In the genomic region with DNA sequence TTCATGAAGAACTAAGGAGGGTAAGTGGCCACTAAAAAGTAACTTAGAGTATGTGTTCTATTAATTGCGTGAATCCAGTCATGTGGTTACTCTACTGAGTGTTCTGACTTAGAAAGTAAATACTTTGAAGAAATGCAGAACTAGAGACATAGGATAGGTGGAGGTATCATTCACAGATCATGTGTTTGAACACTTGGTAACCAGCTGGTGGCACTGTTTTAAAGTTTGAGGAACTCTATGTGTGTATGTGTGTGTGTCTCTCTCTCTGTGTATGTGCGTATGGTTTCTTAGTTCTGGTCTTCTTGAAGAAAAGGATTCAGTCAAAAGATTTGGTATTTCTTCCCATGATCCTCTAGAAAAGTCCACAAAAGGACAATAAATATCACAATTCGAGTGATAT, we compare ENCODE assay signal across 27 mouse cellular contexts. TPM values are rescaled to one million over a fixed set of nuclear protein-coding genes. Genes with fewer than 3 reads are reported as not detected.
DNase-seq lines count a peak whose midpoint lies in the region; ATAC-seq and TF ChIP-seq lines count a peak whose summit lies in the region.
"Had no signal": no experiment of that assay in that cellular context is flagged by ENCODE, and none has a peak within 500 bp of the region (broad histone marks: within the 10 kb centered on the region; RNA-seq: fewer than 3 reads in every experiment).

No protein-coding gene starts in this region.

- no peak overlapping the region for H3K4me3 ChIP-seq in lung, postnatal 0 days (ENCODE audit: low read depth, low read length)
- H3K4me3 ChIP-seq in hindbrain, embryonic 10.5 days: no peak overlapping the region
- H3K4me3 ChIP-seq: hindbrain, embryonic 13.5 days had no signal

- H3K27ac ChIP-seq in lung, postnatal 0 days (ENCODE audit: low read length): no peak overlapping the region
- no peak overlapping the region for H3K27ac ChIP-seq in hindbrain, embryonic 10.5 days
- H3K27ac ChIP-seq: hindbrain, embryonic 13.5 days; macrophage had no signal

- TF ChIP-seq CTCF in lung, postnatal 0 days (IDR thresholded peaks at IDR 0.05): peak; percentile 38

- no peaks in the 10 kb centered on the region for H3K4me1 ChIP-seq in lung, postnatal 0 days (ENCODE audit: insufficient read depth, low read depth, low read length)
- 0 out of 2 replicates have a peak, but pooled peaks cover 2% of the 10 kb centered on the region for H3K4me1 ChIP-seq in hindbrain, embryonic 10.5 days (replicated peaks)
- H3K4me1 ChIP-seq: hindbrain, embryonic 13.5 days had no signal

- no peaks in the 10 kb centered on the region for H3K27me3 ChIP-seq in lung, postnatal 0 days (replicated peaks; ENCODE audit: insufficient read depth, low read length)
- H3K27me3 ChIP-seq in hindbrain, embryonic 10.5 days (ENCODE audit: insufficient read depth, poor library complexity, severe bottlenecking): no peaks in the 10 kb centered on the region
- H3K27me3 ChIP-seq: hindbrain, embryonic 13.5 days had no signal

- intact Hi-C loops in heart, postnatal 25 days (cut with DNase I): no loop called here

- H3K9ac ChIP-seq in lung, postnatal 0 days (replicated peaks; ENCODE audit: low read depth): no peak overlapping the region
- H3K9ac ChIP-seq: hindbrain, embryonic 13.5 days had no signal

- peak; percentile 74 for DNase-seq in heart, adult 11 months
- no peak for DNase-seq in heart, postnatal 25 days (ENCODE audit: low spot score)
- DNase-seq in lung, postnatal 0 days (ENCODE audit: low spot score): no peak
- DNase-seq in lung, postnatal 25 days (ENCODE audit: low spot score): no peak
- no peak for DNase-seq in cerebellum, postnatal 4 days (ENCODE audit: low spot score in 2 of 2)
- no peak for DNase-seq in spleen, postnatal 4 days (ENCODE audit: low spot score in 2 of 2)
- DNase-seq in hindbrain, embryonic 10.5 days (ENCODE audit: low spot score): no peak
- DNase-seq: adrenal gland, adult 2 months; cerebellum, postnatal 10 days; kidney, adult 11 months; kidney, postnatal 14 days; lung, adult 2 months; midbrain, embryonic 14.5 days; thymus, postnatal 4 days had no signal

- no peak for ATAC-seq in lung, postnatal 0 days
- peak; percentile 79 for ATAC-seq in megakaryocyte, adult 5-6 weeks (ENCODE audit: poor library complexity, severe bottlenecking)
- ATAC-seq: forebrain, embryonic 14.5 days had no signal

- no peak overlapping the region for H3K4me2 ChIP-seq in lung, postnatal 0 days (replicated peaks; ENCODE audit: low read depth, low read length)
- H3K4me2 ChIP-seq: hindbrain, embryonic 13.5 days had no signal

- no peaks in the 10 kb centered on the region for H3K36me3 ChIP-seq in lung, postnatal 0 days (ENCODE audit: insufficient read depth, low read length)
- H3K36me3 ChIP-seq in hindbrain, embryonic 10.5 days: no peaks in the 10 kb centered on the region; the same call in 1 of the 2 replicates

- no peak for TF ChIP-seq EP300 in lung, postnatal 0 days (IDR thresholded peaks at IDR 0.05)

- H3K9me3 ChIP-seq in lung, postnatal 0 days (ENCODE audit: low read length): no peaks in the 10 kb centered on the region
- H3K9me3 ChIP-seq in hindbrain, embryonic 10.5 days: no peaks in the 10 kb centered on the region
- H3K9me3 ChIP-seq: hindbrain, embryonic 13.5 days had no signal

- WGBS in lung, postnatal 0 days: 83% methylated on average over 3 of the region's 3 CpGs
- 86% methylated on average over 3 of the region's 3 CpGs for WGBS in hindbrain, embryonic 10.5 days

RNA-seq across cellular contexts. Expression of a gene that starts 5.1 kb away (rescaled TPM):
- under 1 TPM; 0.45 to 0.55 TPM for total RNA-seq in heart, postnatal 25 days (2021)
- polyA plus RNA-seq in lung, postnatal 0 days (2015; fragmentation: Nextera tagmentation; extraction: Ambion mirVana): 1.9 and 2.4 TPM in 2 replicates
- not detected in 2 replicates for total RNA-seq in megakaryocyte, adult 5-6 weeks (2015)
- not detected in 2 replicates for total RNA-seq in megakaryocyte, adult 5-6 weeks (2017)
- 0.63 and 1.2 TPM in 2 replicates for polyA plus RNA-seq in hindbrain, embryonic 10.5 days (2016; fragmentation: Nextera tagmentation; extraction: Ambion mirVana)
- polyA plus RNA-seq: macrophage; testis, adult 2 months had no signal

RNA-seq across cellular contexts. Expression of a gene that starts 23.6 kb away (rescaled TPM):
- under 1 TPM in 1 of 2 experiments, not detected in 1; 0.18 TPM for total RNA-seq in heart, postnatal 25 days (2021)
- polyA plus RNA-seq in lung, postnatal 0 days (2015; fragmentation: Nextera tagmentation; extraction: Ambion mirVana): 13.7 and 14.9 TPM in 2 replicates
- total RNA-seq in megakaryocyte, adult 5-6 weeks (2015): 65.4 and 74.3 TPM in 2 replicates
- total RNA-seq in megakaryocyte, adult 5-6 weeks (2017): 53.9 and 57.5 TPM in 2 replicates
- polyA plus RNA-seq in hindbrain, embryonic 10.5 days (2016; fragmentation: Nextera tagmentation; extraction: Ambion mirVana): not detected in 2 replicates
- total RNA-seq: adrenal gland, adult 2 months; ES-E14; layer of hippocampus, postnatal 10 days; left cerebral cortex, postnatal 14 days had no signal
- polyA plus RNA-seq: adrenal gland, adult 2 months; forebrain, embryonic 14.5 days; hindbrain, embryonic 13.5 days; midbrain, embryonic 14.5 days; neural tube, embryonic 11.5 days; testis, adult 2 months had no signal

RNA-seq across cellular contexts. Expression of a gene that starts 27.5 kb away (rescaled TPM):
- not detected for total RNA-seq in heart, postnatal 25 days (2021)
- 12.6 and 15.4 TPM in 2 replicates for polyA plus RNA-seq in lung, postnatal 0 days (2015; fragmentation: Nextera tagmentation; extraction: Ambion mirVana)
- 335 and 343 TPM in 2 replicates for total RNA-seq in megakaryocyte, adult 5-6 weeks (2015)
- total RNA-seq in megakaryocyte, adult 5-6 weeks (2017): 80.8 and 91.0 TPM in 2 replicates
- polyA plus RNA-seq in hindbrain, embryonic 10.5 days (2016; fragmentation: Nextera tagmentation; extraction: Ambion mirVana): not detected in 2 replicates
- total RNA-seq: ES-E14; left cerebral cortex, postnatal 14 days had no signal
- polyA plus RNA-seq: adrenal gland, adult 2 months; forebrain, embryonic 14.5 days; hindbrain, embryonic 13.5 days; midbrain, embryonic 14.5 days; neural tube, embryonic 11.5 days; testis, adult 2 months had no signal

RNA-seq across cellular contexts. Expression of a gene that starts 27.5 kb away (rescaled TPM):
- not detected for total RNA-seq in heart, postnatal 25 days (2021)
- polyA plus RNA-seq in lung, postnatal 0 days (2015; fragmentation: Nextera tagmentation; extraction: Ambion mirVana): not detected in 2 replicates
- not detected in 2 replicates for total RNA-seq in megakaryocyte, adult 5-6 weeks (2015)
- total RNA-seq in megakaryocyte, adult 5-6 weeks (2017): not detected in 2 replicates
- not detected in 2 replicates for polyA plus RNA-seq in hindbrain, embryonic 10.5 days (2016; fragmentation: Nextera tagmentation; extraction: Ambion mirVana)
- total RNA-seq: adrenal gland, adult 2 months; ES-E14; layer of hippocampus, postnatal 10 days; left cerebral cortex, postnatal 14 days had no signal
- polyA plus RNA-seq: adrenal gland, adult 2 months; forebrain, embryonic 14.5 days; gonadal fat pad, adult 2 months; heart, embryonic 14.5 days; hindbrain, embryonic 13.5 days; limb, embryonic 14.5 days; lung, adult 2 months; macrophage; midbrain, embryonic 14.5 days; neural tube, embryonic 11.5 days; spleen, adult 2 months; testis, adult 2 months had no signal

RNA-seq across cellular contexts. Expression of a gene that starts 33.2 kb away (rescaled TPM):
- 10 to 100 TPM; 12.6 to 15.2 TPM for total RNA-seq in heart, postnatal 25 days (2021)
- polyA plus RNA-seq in lung, postnatal 0 days (2015; fragmentation: Nextera tagmentation; extraction: Ambion mirVana): 16.6 and 17.9 TPM in 2 replicates
- total RNA-seq in megakaryocyte, adult 5-6 weeks (2015): 7.5 and 10.1 TPM in 2 replicates
- total RNA-seq in megakaryocyte, adult 5-6 weeks (2017): 1.9 TPM in 1 of 2 replicates, not detected in the other
- 43.9 and 44.2 TPM in 2 replicates for polyA plus RNA-seq in hindbrain, embryonic 10.5 days (2016; fragmentation: Nextera tagmentation; extraction: Ambion mirVana)

Comparison
In these comparisons a context has a peak if more than half of its experiments do, and no peak if none do; other contexts are left out.
1. RNA of a gene that starts 23.6 kb away (total RNA-seq): 53.9 to 74.3 TPM in megakaryocyte, adult 5-6 weeks; 0.18 TPM in heart, postnatal 25 days; every median in the first group is over 10 times any median in the second.
2. RNA of a gene that starts 27.5 kb away (total RNA-seq): 80.8 to 343 TPM in megakaryocyte, adult 5-6 weeks; not detected in heart, postnatal 25 days; every median in the first group is over 10 times any median in the second.